Mouse (Mus musculus): Measurements from ENCODE around the gene Cyp4a30b.
"Not testable (repeated sequence)": the region's sequence is repeated elsewhere in the genome, so short reads cannot be mapped to it uniquely, and the experiment has no call there.

Gene Cyp4a30b

DNA sequence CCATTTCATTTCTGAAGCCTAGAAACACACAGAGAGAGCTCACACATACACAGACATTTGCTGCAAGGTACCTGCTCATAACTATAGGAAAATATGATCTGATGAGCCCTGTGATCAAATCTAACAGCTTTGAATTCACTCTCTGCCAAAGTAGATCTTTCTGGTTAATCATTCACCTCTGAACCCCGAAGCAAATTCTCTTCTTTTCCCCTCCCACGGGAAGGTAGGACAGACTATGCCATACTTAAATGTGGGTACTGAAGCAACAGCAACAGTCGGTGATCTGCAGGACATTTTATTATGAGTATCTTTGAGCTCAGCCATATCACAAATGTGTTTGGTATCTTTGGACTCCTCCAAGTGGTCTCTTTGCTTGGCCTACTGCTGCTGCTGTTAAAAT lies at the start of gene Cyp4a30b:
Cyp4a30b (plus strand) TSS at position 301 of the 400 bp plus-strand sequence.
- no peak for DNase-seq

DNA sequence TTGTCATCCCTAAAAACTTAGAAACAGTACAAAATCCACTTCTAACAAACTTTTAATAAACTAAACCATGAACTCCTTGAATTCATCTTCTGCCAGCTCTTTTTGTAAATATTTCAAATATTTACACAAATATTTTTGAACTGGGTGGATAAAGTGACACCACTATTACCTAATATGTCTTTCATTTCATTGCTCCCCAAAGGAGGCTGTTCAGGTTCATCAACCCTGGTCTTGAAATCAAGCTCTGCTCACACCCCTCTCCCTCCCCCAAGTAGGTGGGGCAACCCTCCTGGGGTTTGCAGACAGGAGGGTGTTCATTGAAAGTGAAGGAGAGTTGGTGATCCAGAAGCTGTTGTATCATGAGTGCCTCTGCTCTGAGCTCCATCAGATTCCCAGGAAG lies 41.1 kb upstream of the Cyp4a30b start, which contains the start of gene Cyp4a12b:
Cyp4a12b (plus strand) TSS at position 301 of the 400 bp plus-strand sequence.
- not testable (repeated sequence) for DNase-seq

DNA sequence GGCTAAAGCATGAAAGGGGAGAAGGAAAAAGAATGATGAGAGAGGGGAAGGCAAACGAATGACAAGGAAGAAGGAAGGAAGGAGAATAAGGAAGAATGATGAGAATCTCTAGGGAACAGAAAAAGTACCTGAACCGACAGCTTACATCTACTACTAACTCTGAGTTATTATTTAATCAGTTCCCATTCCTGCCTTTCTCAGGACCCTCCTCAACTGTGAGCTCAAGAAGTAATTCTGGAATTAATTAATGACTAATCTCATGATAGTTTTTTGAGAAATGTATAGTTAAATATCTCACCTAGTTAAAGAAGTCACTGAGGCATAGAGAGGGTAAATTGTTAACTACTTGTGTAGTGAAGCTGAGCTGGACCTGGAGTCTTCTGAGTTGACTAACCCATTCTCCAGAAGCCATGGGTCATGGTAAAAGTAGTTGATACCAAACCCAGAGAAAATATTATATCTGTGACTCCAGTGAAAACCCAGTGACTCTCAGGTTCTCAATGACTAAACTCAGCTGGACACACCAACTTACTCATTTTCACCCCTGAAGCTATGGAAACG lies 1.7 kb upstream of the Cyp4a30b start:
- DNase-seq, result no peak

DNA sequence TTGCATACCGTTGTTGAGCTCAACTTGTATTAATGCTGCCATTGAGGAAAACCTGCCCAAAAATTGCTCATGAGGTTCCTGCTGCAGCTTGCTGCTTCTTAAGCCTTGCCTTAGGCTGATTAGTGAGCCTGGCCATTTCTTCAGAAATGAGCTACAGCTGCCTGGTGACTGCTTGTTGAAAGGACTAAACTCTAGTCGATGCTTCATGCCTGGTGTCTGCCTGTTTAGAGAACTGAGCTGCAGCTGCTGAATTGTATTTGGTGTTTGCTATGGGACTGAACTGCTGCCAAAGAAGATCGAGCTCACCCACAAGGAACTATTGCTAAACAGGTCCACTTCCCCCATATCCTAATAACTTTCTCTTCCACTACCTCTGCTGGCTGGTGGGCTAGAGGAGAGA lies 21.2 kb downstream of the Cyp4a30b start:
- DNase-seq, result not testable (repeated sequence)

DNA sequence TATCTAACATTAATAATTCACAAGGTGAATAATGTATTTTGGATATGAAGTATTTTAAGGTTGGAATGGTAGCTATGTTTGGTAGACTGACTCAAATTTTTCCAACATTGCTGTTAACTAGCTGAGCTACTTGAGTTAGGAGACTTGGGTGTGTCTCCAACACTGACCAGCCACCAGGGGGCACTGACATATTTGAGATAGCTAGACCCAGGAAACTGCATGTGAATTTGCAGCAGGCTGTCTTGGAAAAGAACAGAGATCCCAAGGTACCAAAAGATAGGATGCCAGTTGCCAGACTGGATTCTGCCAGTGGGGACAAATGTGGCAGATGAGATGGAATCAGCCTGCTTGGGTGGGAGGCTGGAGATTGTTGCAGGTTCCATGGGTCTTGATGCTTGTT lies 23.6 kb downstream of the Cyp4a30b start:
- peak; percentile 3 to 9 for DNase-seq

DNA sequence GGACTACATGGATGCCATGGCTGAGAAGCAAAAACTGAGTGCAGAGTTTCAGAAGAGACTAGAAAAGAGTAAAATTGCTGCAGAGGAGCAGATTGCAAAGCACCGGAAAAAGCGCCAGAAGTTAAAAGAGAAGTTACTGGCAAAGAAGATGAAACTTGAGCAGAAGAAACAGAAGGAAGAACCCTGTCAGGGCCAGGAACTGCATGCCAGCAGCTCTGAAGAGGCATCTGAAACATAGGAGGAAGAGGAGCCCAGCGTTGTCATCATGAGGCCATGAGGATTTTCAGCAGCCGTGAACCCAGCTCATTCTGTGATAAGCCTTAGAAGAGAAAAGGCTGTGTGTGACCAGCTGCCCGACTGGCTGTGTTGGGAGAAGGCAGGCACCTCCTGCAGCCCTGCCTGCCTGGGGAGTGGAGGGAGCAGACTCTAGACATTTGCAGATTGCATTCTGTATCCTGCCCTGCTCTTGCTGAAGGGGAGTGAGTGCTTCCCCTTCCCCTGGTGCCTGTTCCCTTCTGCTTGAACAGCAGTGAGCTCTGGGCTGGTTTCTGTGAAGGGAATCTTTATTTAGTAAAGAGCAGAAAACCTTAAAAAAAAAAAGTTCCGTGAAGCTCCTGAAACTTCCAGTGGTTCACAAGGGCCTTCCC lies 28.7 kb downstream of the Cyp4a30b start:
- no peak for DNase-seq

DNA sequence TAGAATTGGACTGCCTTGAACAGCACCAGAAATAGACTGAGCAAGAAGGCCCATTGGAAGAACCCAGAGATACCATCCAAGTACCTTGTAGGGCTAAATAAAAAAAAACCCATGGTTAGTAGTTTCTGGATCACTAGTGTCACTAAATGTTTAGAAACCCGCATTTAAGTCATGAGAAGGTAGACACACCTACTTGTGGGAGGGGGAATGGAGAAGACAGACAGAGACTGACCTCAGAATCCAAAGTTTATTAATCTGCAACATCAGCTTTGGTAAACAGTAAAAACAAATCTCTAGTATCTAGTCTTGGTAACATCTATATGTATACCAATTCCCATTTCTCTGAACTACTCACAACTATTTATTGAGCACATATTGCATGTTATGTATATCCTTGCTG lies 43.6 kb downstream of the Cyp4a30b start, which contains the start of gene Cyp4a14:
Cyp4a14 (minus strand) TSS at position 142 of the 400 bp plus-strand sequence.
- DNase-seq, result no peak

DNA sequence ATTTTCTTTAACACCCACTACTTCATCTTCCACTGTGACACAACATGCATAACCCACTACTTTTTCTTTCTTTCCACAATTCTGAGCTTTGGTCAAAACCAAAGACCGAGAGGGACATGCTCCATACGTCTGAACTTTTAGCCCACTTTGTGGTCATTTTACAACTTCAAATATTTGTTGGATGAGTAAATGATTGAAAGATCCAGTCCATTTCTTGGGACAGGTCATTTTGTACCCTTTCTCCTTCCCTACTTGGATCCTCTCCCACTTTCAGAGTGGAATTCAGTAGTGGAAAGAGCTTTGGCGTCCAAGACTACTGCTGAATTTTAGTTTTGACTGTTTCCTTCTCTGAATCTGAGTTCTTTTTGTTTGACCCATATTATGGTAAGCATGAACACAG lies 45.1 kb downstream of the Cyp4a30b start:
- no peak for DNase-seq

DNA sequence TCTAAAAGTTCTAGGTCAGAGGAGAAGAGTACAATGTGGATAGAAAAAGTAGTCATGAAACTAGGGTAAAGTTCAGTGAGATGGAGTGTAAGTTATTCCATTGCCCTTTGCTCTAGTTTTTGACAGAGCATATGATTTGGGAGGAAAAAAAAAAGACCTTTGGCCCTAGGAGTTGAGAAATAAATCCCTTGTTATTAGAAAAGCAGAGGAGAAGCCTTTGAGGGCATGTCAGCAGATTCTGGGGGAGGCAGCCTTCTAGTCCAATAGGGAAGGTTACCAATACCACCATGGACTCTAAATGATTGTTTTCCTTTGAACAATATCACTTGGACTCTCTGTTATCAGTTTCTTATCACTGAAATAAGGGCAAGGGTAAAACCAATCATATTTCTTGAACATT lies 61.6 kb downstream of the Cyp4a30b start:
- not testable (repeated sequence) for DNase-seq

DNA sequence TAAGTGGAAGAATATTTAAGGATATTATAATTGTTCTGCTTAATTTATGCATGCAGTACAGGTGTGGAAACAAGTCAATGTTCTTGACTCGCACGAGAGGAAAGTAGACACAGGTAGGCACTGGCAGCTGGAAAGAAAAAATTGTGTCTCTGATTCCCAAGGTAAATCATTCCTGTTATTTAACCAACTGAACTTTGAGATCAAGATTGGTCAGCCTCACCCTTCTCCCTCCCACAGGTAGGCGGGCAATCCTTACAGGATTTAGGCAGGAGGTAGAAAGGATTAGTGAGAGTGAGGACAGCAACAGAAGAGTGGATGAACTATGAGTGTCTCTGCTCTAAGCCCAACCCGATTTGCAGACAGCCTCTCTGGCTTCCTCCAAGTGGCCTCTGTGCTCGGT lies 65.6 kb downstream of the Cyp4a30b start, which contains the start of gene Cyp4a10:
Cyp4a10 (plus strand) TSS at position 265 of the 400 bp plus-strand sequence.
- DNase-seq, result not testable (repeated sequence)

DNA sequence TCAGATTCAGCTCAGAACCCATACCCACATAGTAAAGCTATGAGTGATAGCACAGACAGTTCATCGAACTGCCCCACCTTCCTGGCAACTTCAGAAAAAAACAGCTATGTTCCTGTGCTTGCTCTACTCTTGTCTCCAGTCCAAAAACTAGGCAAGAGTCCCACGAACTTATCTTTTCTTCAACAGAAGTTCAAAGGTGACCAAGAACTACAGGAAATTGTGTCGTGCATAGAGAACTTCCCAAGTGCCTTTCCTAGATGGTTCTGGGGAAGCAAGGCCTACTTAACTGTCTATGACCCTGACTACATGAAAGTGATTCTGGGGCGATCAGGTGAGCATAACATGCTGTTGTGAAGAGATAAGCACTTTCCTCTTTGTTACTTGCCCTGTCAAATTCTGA lies 67.0 kb downstream of the Cyp4a30b start:
- no peak for DNase-seq

Data from B cell, adult 2 months (primary cell).